Mouse (Mus musculus): ENCODE measurements around the gene Adra1d. TPM values are rescaled to one million over a fixed set of nuclear protein-coding genes. Genes with fewer than 3 reads are reported as not detected.
A peak's percentile ranks its signal among the peaks of the same experiment; 100 is the strongest.

The Adra1d gene
- total RNA-seq, 2 experiments from 2014 or later = 91.6 to 98.9 TPM

GRCm38 (mm10) chr2:131542531-131542930 lies 19.6 kb downstream of the Adra1d start:
- no peak for DNase-seq (ENCODE audit: extremely low spot score in 1 of 2, low spot score in 1 of 2)

GRCm38 (mm10) chr2:131541686-131542085 lies 20.4 kb downstream of the Adra1d start:
- no peak for DNase-seq (ENCODE audit: extremely low spot score in 1 of 2, low spot score in 1 of 2)

GRCm38 (mm10) chr2:131539780-131540179 lies 22.3 kb downstream of the Adra1d start:
- DNase-seq (ENCODE audit: extremely low spot score in 1 of 2, low spot score in 1 of 2) = no peak

GRCm38 (mm10) chr2:131538341-131538740 lies 23.7 kb downstream of the Adra1d start:
- DNase-seq (ENCODE audit: extremely low spot score in 1 of 2, low spot score in 1 of 2) = no peak

- no peak for DNase-seq (ENCODE audit: extremely low spot score in 1 of 2, low spot score in 1 of 2)
Measured at GRCm38 (mm10) chr2:131535168-131535567, 26.9 kb downstream of the Adra1d start.

GRCm38 (mm10) chr2:131531271-131531670 lies 30.8 kb downstream of the Adra1d start:
- no peak for DNase-seq (ENCODE audit: extremely low spot score in 1 of 2, low spot score in 1 of 2)

- DNase-seq (ENCODE audit: extremely low spot score in 1 of 2, low spot score in 1 of 2) = peak; percentile 42 to 60
Measured at GRCm38 (mm10) chr2:131530623-131531008, 31.5 kb downstream of the Adra1d start.

GRCm38 (mm10) chr2:131529898-131530622 lies 32.0 kb downstream of the Adra1d start:
- peak in 1 of 2 experiments; percentile 57 for DNase-seq (ENCODE audit: extremely low spot score in 1 of 2, low spot score in 1 of 2)

GRCm38 (mm10) chr2:131527061-131527460 lies 35.0 kb downstream of the Adra1d start:
- peak in 1 of 2 experiments; percentile 41 for DNase-seq (ENCODE audit: extremely low spot score in 1 of 2, low spot score in 1 of 2)

GRCm38 (mm10) chr2:131520743-131521142 lies 41.3 kb downstream of the Adra1d start:
- no peak for DNase-seq (ENCODE audit: extremely low spot score in 1 of 2, low spot score in 1 of 2)

- DNase-seq (ENCODE audit: extremely low spot score in 1 of 2, low spot score in 1 of 2) = no peak
Measured at GRCm38 (mm10) chr2:131518790-131519189, 43.3 kb downstream of the Adra1d start.

- no peak for DNase-seq (ENCODE audit: extremely low spot score in 1 of 2, low spot score in 1 of 2)
Measured at GRCm38 (mm10) chr2:131517550-131517949, 44.5 kb downstream of the Adra1d start.

GRCm38 (mm10) chr2:131514055-131514621 lies 47.9 kb downstream of the Adra1d start:
- no peak for DNase-seq (ENCODE audit: extremely low spot score in 1 of 2, low spot score in 1 of 2)

GRCm38 (mm10) chr2:131513477-131513876 lies 48.6 kb downstream of the Adra1d start:
- DNase-seq (ENCODE audit: extremely low spot score in 1 of 2, low spot score in 1 of 2) = no peak

GRCm38 (mm10) chr2:131510531-131510930 lies 51.6 kb downstream of the Adra1d start:
- no peak for DNase-seq (ENCODE audit: extremely low spot score in 1 of 2, low spot score in 1 of 2)

GRCm38 (mm10) chr2:131509671-131510313 lies 52.3 kb downstream of the Adra1d start:
- peak in 1 of 2 experiments; percentile 46 for DNase-seq (ENCODE audit: extremely low spot score in 1 of 2, low spot score in 1 of 2)

- no peak for DNase-seq (ENCODE audit: extremely low spot score in 1 of 2, low spot score in 1 of 2)
Measured at GRCm38 (mm10) chr2:131508501-131508900, 53.6 kb downstream of the Adra1d start.

- DNase-seq (ENCODE audit: extremely low spot score in 1 of 2, low spot score in 1 of 2) = no peak
Measured at GRCm38 (mm10) chr2:131506358-131506757, 55.7 kb downstream of the Adra1d start.

GRCm38 (mm10) chr2:131505431-131505830 lies 56.7 kb downstream of the Adra1d start:
- DNase-seq (ENCODE audit: extremely low spot score in 1 of 2, low spot score in 1 of 2) = no peak

- DNase-seq (ENCODE audit: extremely low spot score in 1 of 2, low spot score in 1 of 2) = no peak
Measured at GRCm38 (mm10) chr2:131502561-131502960, 59.5 kb downstream of the Adra1d start.

- no peak for DNase-seq (ENCODE audit: extremely low spot score in 1 of 2, low spot score in 1 of 2)
Measured at GRCm38 (mm10) chr2:131501886-131502285, 60.2 kb downstream of the Adra1d start.

Data from layer of hippocampus, postnatal 25 days (tissue).